Mouse (Mus musculus): ENCODE results near the gene Hoxb7. TPM values are rescaled to one million over a fixed set of nuclear protein-coding genes. Genes with fewer than 3 reads are reported as not detected.
A peak's percentile ranks its signal among the peaks of the same experiment; 100 is the strongest.

Gene Hoxb7
- polyA plus RNA-seq, 1 experiment from 2014 or later = 0.25 TPM

- ATAC-seq (ENCODE audit: extremely low read depth, insufficient number of reproducible peaks, low FRiP score, low TSS enrichment) = no peak
- 5% methylated on average over 21 of the region's 21 CpGs for WGBS
- H3K9me3 ChIP-seq = no peaks in the 10 kb centered on the region
- H3K36me3 ChIP-seq = no peaks in the 10 kb centered on the region
- H3K27ac ChIP-seq (replicated peaks) = no peak overlapping the region
- H3K4me2 ChIP-seq = no peak overlapping the region
- H3K4me1 ChIP-seq = peaks cover 12% of the 10 kb centered on the region
- peaks cover 98% of the 10 kb centered on the region for H3K27me3 ChIP-seq (replicated peaks)
- no peak overlapping the region for H3K4me3 ChIP-seq
- no peak overlapping the region for H3K9ac ChIP-seq
Observed at GRCm38 (mm10) chr11:96289293-96289692, 2.9 kb downstream of the Hoxb7 start.

- 9% methylated on average over 6 of the region's 6 CpGs for WGBS
- Histone ChIP-seq H3K27me3 (replicated peaks) (peaks cover 98% of the 10 kb centered on the region), H3K27ac (replicated peaks) (no peak overlapping the region), H3K9me3 (no peaks in the 10 kb centered on the region), H3K36me3 (no peaks in the 10 kb centered on the region), H3K9ac (no peak overlapping the region), H3K4me2 (no peak overlapping the region), H3K4me3 (no peak overlapping the region), H3K4me1 (peaks cover 10% of the 10 kb centered on the region)
- no peak for ATAC-seq (ENCODE audit: extremely low read depth, insufficient number of reproducible peaks, low FRiP score, low TSS enrichment)
Observed at GRCm38 (mm10) chr11:96289837-96290236, 3.4 kb downstream of the Hoxb7 start.

GRCm38 (mm10) chr11:96290705-96291355, 4.4 kb downstream of the Hoxb7 start:
- ATAC-seq (ENCODE audit: extremely low read depth, insufficient number of reproducible peaks, low FRiP score, low TSS enrichment) = no peak
- Histone ChIP-seq H3K4me2 (no peak overlapping the region), H3K9ac (no peak overlapping the region), H3K9me3 (no peaks in the 10 kb centered on the region), H3K27me3 (replicated peaks) (peaks cover 98% of the 10 kb centered on the region), H3K27ac (replicated peaks) (no peak overlapping the region), H3K4me1 (peaks cover 15% of the 10 kb centered on the region), H3K36me3 (no peaks in the 10 kb centered on the region), H3K4me3 (no peak overlapping the region)
- 7% methylated on average over 17 of the region's 17 CpGs for WGBS

GRCm38 (mm10) chr11:96291681-96292564, 5.5 kb downstream of the Hoxb7 start, which contains the start of gene Hoxb6:
Gene Hoxb6, plus strand, starts transcription at chr11:96292476.
- WGBS = 1% methylated on average over 22 of the region's 22 CpGs
- Histone ChIP-seq H3K9ac (no peak within 1 kb of the TSS), H3K27me3 (replicated peaks) (peaks cover 98% of the 10 kb centered on the region)

DNA sequence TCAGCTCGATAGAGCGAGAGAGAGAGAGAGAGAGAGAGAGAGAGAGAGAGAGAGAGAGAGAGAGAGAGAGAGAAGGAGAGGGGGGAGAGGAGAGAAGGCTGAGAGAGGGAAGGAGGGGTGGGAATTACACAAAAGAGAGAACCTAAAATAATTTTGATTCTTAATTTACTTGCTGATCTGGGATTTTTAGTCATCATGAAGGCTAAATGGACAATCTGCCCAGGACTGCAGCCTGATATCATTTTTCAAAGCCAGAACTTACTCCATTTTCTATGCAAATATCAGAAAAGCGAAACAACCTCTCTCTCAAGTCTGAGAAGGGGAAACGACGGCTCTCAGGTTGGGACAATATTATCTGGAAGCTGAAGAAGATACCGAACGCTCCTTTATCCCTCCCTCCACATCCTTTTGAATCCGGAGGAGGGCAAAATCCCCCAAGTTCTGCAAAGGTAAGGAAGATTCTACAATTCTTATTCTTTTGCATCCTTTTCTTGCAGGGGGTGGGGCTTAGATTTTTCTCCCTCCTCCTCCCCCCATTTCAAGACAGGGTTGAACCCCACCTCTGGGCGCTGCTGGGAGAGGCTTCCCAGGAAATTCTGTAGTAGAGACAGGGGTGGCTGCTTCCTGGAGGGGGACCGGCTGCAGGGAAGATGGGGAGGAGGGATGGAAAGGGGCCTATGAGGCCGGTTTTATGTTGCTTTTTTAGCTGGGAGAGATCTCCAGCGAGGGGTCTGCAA, 6.3 kb downstream of the Hoxb7 start:
- 3% methylated on average over 12 of the region's 12 CpGs for WGBS
- H3K27me3 ChIP-seq (replicated peaks) = peaks cover 98% of the 10 kb centered on the region
- H3K4me3 ChIP-seq = peak overlapping the region; percentile 0; the same call in 1 of the 2 replicates
- no peaks in the 10 kb centered on the region for H3K36me3 ChIP-seq
- no peaks in the 10 kb centered on the region for H3K9me3 ChIP-seq
- H3K4me1 ChIP-seq = 0 out of 2 replicates have a peak, but pooled peaks cover 7% of the 10 kb centered on the region
- H3K27ac ChIP-seq (replicated peaks) = no peak overlapping the region
- no peak overlapping the region for H3K4me2 ChIP-seq
- no peak for ATAC-seq (ENCODE audit: extremely low read depth, insufficient number of reproducible peaks, low FRiP score, low TSS enrichment)
- no peak overlapping the region for H3K9ac ChIP-seq

More at GRCm38 (mm10) chr11:96291681-96292564, 5.5 kb downstream of the Hoxb7 start, which contains the start of gene Hoxb6:
- H3K27ac ChIP-seq (replicated peaks) = no peak within 1 kb of the TSS
- no peak for ATAC-seq (ENCODE audit: extremely low read depth, insufficient number of reproducible peaks, low FRiP score, low TSS enrichment)
- H3K4me2 ChIP-seq = no peak within 1 kb of the TSS
- H3K36me3 ChIP-seq = no peaks in the 10 kb centered on the region
- peak within 1 kb of the TSS; percentile 0; the same call in 1 of the 2 replicates for H3K4me3 ChIP-seq
- H3K9me3 ChIP-seq = no peaks in the 10 kb centered on the region
- H3K4me1 ChIP-seq = peaks cover 11% of the 10 kb centered on the region

- no peaks in the 10 kb centered on the region for H3K9me3 ChIP-seq
- no peak for ATAC-seq (ENCODE audit: extremely low read depth, insufficient number of reproducible peaks, low FRiP score, low TSS enrichment)
- WGBS = 1% methylated on average over 22 of the region's 22 CpGs
- no peaks in the 10 kb centered on the region for H3K36me3 ChIP-seq
- H3K4me1 ChIP-seq = 0 out of 2 replicates have a peak, but pooled peaks cover 7% of the 10 kb centered on the region
- H3K4me2 ChIP-seq = no peak overlapping the region
- H3K4me3 ChIP-seq = peak overlapping the region; percentile 0; the same call in 1 of the 2 replicates
- no peak overlapping the region for H3K9ac ChIP-seq
- peaks cover 98% of the 10 kb centered on the region for H3K27me3 ChIP-seq (replicated peaks)
- no peak overlapping the region for H3K27ac ChIP-seq (replicated peaks)
Observed at GRCm38 (mm10) chr11:96293302-96293921, 7.0 kb downstream of the Hoxb7 start.

DNA sequence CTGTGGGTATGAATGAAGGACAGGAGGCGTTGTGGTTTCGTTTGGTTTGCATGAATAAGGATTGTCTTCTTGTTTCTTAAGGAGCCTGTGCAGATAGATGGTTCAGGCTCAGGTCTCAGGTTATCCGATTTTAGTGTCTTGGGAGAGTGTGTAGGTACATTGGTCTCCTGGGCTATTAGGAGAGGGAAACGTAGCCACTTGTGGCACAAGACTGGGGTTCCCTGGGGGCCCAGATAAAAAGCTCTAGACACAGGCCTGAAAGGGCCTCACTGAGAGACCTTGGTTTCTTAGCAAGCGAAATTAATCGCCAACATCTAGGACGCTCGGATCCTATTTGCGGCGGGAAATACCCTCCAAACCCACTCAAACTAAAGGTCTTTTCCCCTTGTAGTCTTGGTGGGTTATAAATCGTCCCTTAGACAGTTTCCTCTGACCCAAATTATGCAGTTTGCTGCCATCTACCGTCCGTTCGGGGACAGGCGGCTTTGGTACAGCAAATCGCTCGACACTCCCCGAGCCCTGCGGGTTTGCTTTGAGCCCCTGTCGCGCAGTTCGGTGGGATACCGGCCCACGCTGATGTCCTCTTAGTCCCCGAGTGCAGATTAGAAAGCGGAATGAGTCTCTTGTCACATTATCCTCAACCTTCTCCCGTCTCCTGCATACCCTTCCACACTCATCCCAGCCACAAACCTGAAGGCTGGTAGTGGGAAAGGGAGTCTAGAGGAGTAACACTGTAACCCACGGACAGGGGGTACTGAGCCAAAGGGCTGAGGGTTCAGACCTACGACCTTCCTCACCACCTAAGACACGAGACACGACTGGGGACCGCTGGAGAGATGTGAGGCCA, 8.0 kb downstream of the Hoxb7 start:
- Histone ChIP-seq H3K4me2 (no peak overlapping the region), H3K4me3 (peak overlapping the region; percentile 14), H3K27me3 (replicated peaks) (peaks cover 98% of the 10 kb centered on the region), H3K36me3 (no peaks in the 10 kb centered on the region), H3K9ac (no peak overlapping the region), H3K9me3 (no peaks in the 10 kb centered on the region), H3K27ac (replicated peaks) (no peak overlapping the region), H3K4me1 (peaks cover 14% of the 10 kb centered on the region)
- under 1% methylated on average over 32 of the region's 32 CpGs for WGBS
- no peak for ATAC-seq (ENCODE audit: extremely low read depth, insufficient number of reproducible peaks, low FRiP score, low TSS enrichment)

GRCm38 (mm10) chr11:96295092-96295835, 8.8 kb downstream of the Hoxb7 start:
- no peak for ATAC-seq (ENCODE audit: extremely low read depth, insufficient number of reproducible peaks, low FRiP score, low TSS enrichment)
- peak overlapping the region; percentile 14 for H3K4me3 ChIP-seq

DNA sequence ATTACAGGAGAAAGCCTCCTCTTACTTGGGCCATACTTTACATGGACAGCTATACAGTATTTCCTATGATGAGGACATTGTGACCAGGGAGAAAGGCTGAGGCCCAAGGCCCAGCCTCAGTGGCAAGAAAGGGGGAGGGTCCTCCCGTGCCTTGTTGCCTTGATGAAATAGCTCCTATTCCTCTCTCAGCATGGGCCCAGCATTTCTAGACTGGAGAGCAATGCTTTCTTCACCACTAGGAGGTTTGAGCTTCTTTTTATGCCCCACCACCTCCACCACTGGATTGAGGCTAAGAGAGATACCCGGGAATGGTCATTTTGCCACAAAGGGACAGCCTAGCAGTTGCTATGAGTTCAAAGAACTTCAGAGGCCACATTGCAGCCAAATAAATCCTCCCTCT, 10.6 kb downstream of the Hoxb7 start:
- peaks cover 14% of the 10 kb centered on the region for H3K4me1 ChIP-seq
- H3K27me3 ChIP-seq (replicated peaks) = peaks cover 100% of the 10 kb centered on the region
- H3K9ac ChIP-seq = no peak overlapping the region
- no peak overlapping the region for H3K4me2 ChIP-seq
- WGBS = 5% methylated on average over 2 of the region's 2 CpGs
- no peaks in the 10 kb centered on the region for H3K36me3 ChIP-seq
- no peak for ATAC-seq (ENCODE audit: extremely low read depth, insufficient number of reproducible peaks, low FRiP score, low TSS enrichment)
- no peak overlapping the region for H3K27ac ChIP-seq (replicated peaks)
- H3K4me3 ChIP-seq = no peak overlapping the region
- H3K9me3 ChIP-seq = no peaks in the 10 kb centered on the region

More at GRCm38 (mm10) chr11:96295092-96295835, 8.8 kb downstream of the Hoxb7 start:
- 1% methylated on average over 30 of the region's 30 CpGs for WGBS
- Histone ChIP-seq H3K9ac (no peak overlapping the region), H3K36me3 (no peaks in the 10 kb centered on the region), H3K27ac (replicated peaks) (no peak overlapping the region), H3K9me3 (no peaks in the 10 kb centered on the region), H3K27me3 (replicated peaks) (peaks cover 98% of the 10 kb centered on the region), H3K4me1 (peaks cover 14% of the 10 kb centered on the region), H3K4me2 (no peak overlapping the region)

- H3K4me3 ChIP-seq = no peak overlapping the region
- peaks cover 100% of the 10 kb centered on the region for H3K27me3 ChIP-seq (replicated peaks)
- no peaks in the 10 kb centered on the region for H3K36me3 ChIP-seq
- H3K4me1 ChIP-seq = peaks cover 14% of the 10 kb centered on the region
- no peak overlapping the region for H3K9ac ChIP-seq
- WGBS = 4% methylated on average over 3 of the region's 3 CpGs
- no peak overlapping the region for H3K27ac ChIP-seq (replicated peaks)
- no peaks in the 10 kb centered on the region for H3K9me3 ChIP-seq
- no peak overlapping the region for H3K4me2 ChIP-seq
- no peak for ATAC-seq (ENCODE audit: extremely low read depth, insufficient number of reproducible peaks, low FRiP score, low TSS enrichment)
Observed at GRCm38 (mm10) chr11:96297428-96297827, 11.0 kb downstream of the Hoxb7 start.
